ENCODE assay signal across 23 mouse cellular contexts in the genomic region with DNA sequence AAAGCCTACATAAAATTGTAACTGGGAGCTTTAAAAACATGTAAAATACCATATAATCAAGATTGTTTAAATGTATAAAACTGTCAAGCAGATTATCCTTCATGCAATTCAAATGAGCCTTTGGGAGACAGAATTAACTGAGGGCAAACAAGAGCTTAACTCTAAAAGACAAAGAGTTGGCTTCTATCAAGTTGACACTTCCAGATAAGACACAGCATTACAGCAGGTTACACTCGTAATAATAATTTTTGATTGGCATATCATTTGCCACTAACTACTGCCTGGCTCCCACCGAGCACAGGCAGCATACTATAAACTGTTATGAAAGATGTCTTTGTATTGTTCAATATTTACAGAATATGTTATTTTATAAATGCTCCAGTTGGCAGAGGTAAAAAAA. TPM values are rescaled to one million over a fixed set of nuclear protein-coding genes. Genes with fewer than 3 reads are reported as not detected.
DNase-seq lines count a peak whose midpoint lies in the region; ATAC-seq and TF ChIP-seq lines count a peak whose summit lies in the region.
"Had no signal": no experiment of that assay in that cellular context is flagged by ENCODE, and none has a peak within 500 bp of the region (broad histone marks: within the 10 kb centered on the region; RNA-seq: fewer than 3 reads in every experiment).

No protein-coding gene starts in this region.

- TF ChIP-seq CTCF in forebrain, postnatal 0 days (IDR thresholded peaks at IDR 0.05; ENCODE audit: low read depth) = no peak

- no peak overlapping the region for H3K9ac ChIP-seq in forebrain, embryonic 12.5 days
- H3K9ac ChIP-seq in hindbrain, embryonic 14.5 days = peak overlapping the region; percentile 38; the same call in 1 of the 2 replicates
- no peak overlapping the region for H3K9ac ChIP-seq in forebrain, postnatal 0 days
- H3K9ac ChIP-seq in midbrain, embryonic 15.5 days = no peak overlapping the region
- H3K9ac ChIP-seq: embryonic facial prominence, embryonic 15.5 days had no signal

- no peaks in the 10 kb centered on the region for H3K27me3 ChIP-seq in forebrain, embryonic 12.5 days
- H3K27me3 ChIP-seq in forebrain, embryonic 10.5 days (ENCODE audit: poor library complexity, severe bottlenecking) = no peaks in the 10 kb centered on the region
- H3K27me3 ChIP-seq in hindbrain, embryonic 14.5 days (ENCODE audit: control insufficient read depth, insufficient read depth, low read length) = no peaks in the 10 kb centered on the region
- no peaks in the 10 kb centered on the region for H3K27me3 ChIP-seq in hindbrain, embryonic 10.5 days (ENCODE audit: insufficient read depth, poor library complexity, severe bottlenecking)
- no peaks in the 10 kb centered on the region for H3K27me3 ChIP-seq in forebrain, postnatal 0 days (ENCODE audit: insufficient read depth, low read length)
- no peaks in the 10 kb centered on the region for H3K27me3 ChIP-seq in midbrain, embryonic 15.5 days (replicated peaks)

- DNase-seq in forebrain, embryonic 10.5 days (ENCODE audit: extremely low spot score, low spot score) = no peak
- DNase-seq in hindbrain, embryonic 14.5 days (ENCODE audit: low spot score) = no peak
- no peak for DNase-seq in hindbrain, embryonic 10.5 days (ENCODE audit: low spot score)
- no peak for DNase-seq in forebrain, postnatal 0 days
- no peak for DNase-seq in left cerebral cortex, adult 18-20 months (ENCODE audit: low spot score in 2 of 2)
- no peak for DNase-seq in layer of hippocampus, postnatal 14 days (ENCODE audit: low spot score in 2 of 2)
- DNase-seq: adrenal gland, postnatal 10 days; cerebellum, adult 2 months; gastrocnemius, postnatal 14 days; heart, adult 2 months; heart, postnatal 4 days; kidney, postnatal 4 days; layer of hippocampus, adult 9-11 months; lung, postnatal 4 days; thymus, adult 18-20 months; thymus, postnatal 36 days had no signal

- 13% methylated on average over 2 of the region's 2 CpGs for WGBS in forebrain, embryonic 12.5 days
- 76% methylated on average over 2 of the region's 2 CpGs for WGBS in forebrain, embryonic 10.5 days
- 15% methylated on average over 2 of the region's 2 CpGs for WGBS in hindbrain, embryonic 14.5 days
- WGBS in hindbrain, embryonic 10.5 days = 68% methylated on average over 2 of the region's 2 CpGs
- WGBS in forebrain, postnatal 0 days = 9% methylated on average over 2 of the region's 2 CpGs
- WGBS in midbrain, embryonic 15.5 days = 11% methylated on average over 2 of the region's 2 CpGs

- no peaks in the 10 kb centered on the region for H3K36me3 ChIP-seq in forebrain, embryonic 12.5 days (replicated peaks)
- H3K36me3 ChIP-seq in forebrain, embryonic 10.5 days (replicated peaks) = peaks cover 22% of the 10 kb centered on the region
- H3K36me3 ChIP-seq in hindbrain, embryonic 14.5 days (replicated peaks; ENCODE audit: control insufficient read depth, insufficient read depth) = no peaks in the 10 kb centered on the region
- peaks cover 28% of the 10 kb centered on the region for H3K36me3 ChIP-seq in hindbrain, embryonic 10.5 days
- no peaks in the 10 kb centered on the region for H3K36me3 ChIP-seq in forebrain, postnatal 0 days (ENCODE audit: insufficient read depth)
- H3K36me3 ChIP-seq in midbrain, embryonic 15.5 days (replicated peaks) = no peaks in the 10 kb centered on the region
- H3K36me3 ChIP-seq: embryonic facial prominence, embryonic 15.5 days had no signal

- ATAC-seq in forebrain, embryonic 12.5 days (ENCODE audit: low FRiP score) = no peak
- ATAC-seq in hindbrain, embryonic 14.5 days (ENCODE audit: low FRiP score) = no peak
- ATAC-seq in forebrain, postnatal 0 days = peak; percentile 46; the same call in 1 of the 2 replicates
- ATAC-seq in midbrain, embryonic 15.5 days (replicated peaks) = no peak
- ATAC-seq: intestine, embryonic 16.5 days had no signal

- H3K9me3 ChIP-seq in forebrain, embryonic 12.5 days = no peaks in the 10 kb centered on the region
- no peaks in the 10 kb centered on the region for H3K9me3 ChIP-seq in forebrain, embryonic 10.5 days
- H3K9me3 ChIP-seq in hindbrain, embryonic 14.5 days (ENCODE audit: control insufficient read depth, low read length) = no peaks in the 10 kb centered on the region
- no peaks in the 10 kb centered on the region for H3K9me3 ChIP-seq in hindbrain, embryonic 10.5 days
- H3K9me3 ChIP-seq in forebrain, postnatal 0 days (ENCODE audit: low read length) = no peaks in the 10 kb centered on the region
- no peaks in the 10 kb centered on the region for H3K9me3 ChIP-seq in midbrain, embryonic 15.5 days
- H3K9me3 ChIP-seq: embryonic facial prominence, embryonic 15.5 days had no signal

- H3K4me2 ChIP-seq in forebrain, embryonic 12.5 days = no peak overlapping the region
- 0 out of 2 replicates have a peak overlapping the region, but pooled peaks have one; percentile 4 for H3K4me2 ChIP-seq in hindbrain, embryonic 14.5 days (replicated peaks)
- H3K4me2 ChIP-seq in forebrain, postnatal 0 days (ENCODE audit: low read depth) = no peak overlapping the region
- H3K4me2 ChIP-seq in midbrain, embryonic 15.5 days = 0 out of 2 replicates have a peak overlapping the region, but pooled peaks have one; percentile 4
- H3K4me2 ChIP-seq: embryonic facial prominence, embryonic 15.5 days had no signal

- H3K27ac ChIP-seq in forebrain, embryonic 12.5 days = 0 out of 2 replicates have a peak overlapping the region, but pooled peaks have one; percentile 53
- H3K27ac ChIP-seq in forebrain, embryonic 10.5 days = no peak overlapping the region
- H3K27ac ChIP-seq in hindbrain, embryonic 14.5 days = peak overlapping the region; percentile 83
- H3K27ac ChIP-seq in hindbrain, embryonic 10.5 days = no peak overlapping the region
- 0 out of 2 replicates have a peak overlapping the region, but pooled peaks have one; percentile 68 for H3K27ac ChIP-seq in forebrain, postnatal 0 days (ENCODE audit: low read depth, low read length)
- peak overlapping the region; percentile 76 for H3K27ac ChIP-seq in midbrain, embryonic 15.5 days
- H3K27ac ChIP-seq: heart, adult 2 months had no signal

- peaks cover 76% of the 10 kb centered on the region for H3K4me1 ChIP-seq in forebrain, embryonic 12.5 days
- peaks cover 56% of the 10 kb centered on the region for H3K4me1 ChIP-seq in forebrain, embryonic 10.5 days
- H3K4me1 ChIP-seq in hindbrain, embryonic 14.5 days (replicated peaks; ENCODE audit: control insufficient read depth, insufficient read depth, low read length) = peaks cover 59% of the 10 kb centered on the region
- H3K4me1 ChIP-seq in hindbrain, embryonic 10.5 days (replicated peaks) = peaks cover 37% of the 10 kb centered on the region
- H3K4me1 ChIP-seq in forebrain, postnatal 0 days (ENCODE audit: insufficient read depth) = peaks cover 19% of the 10 kb centered on the region
- peaks cover 50% of the 10 kb centered on the region for H3K4me1 ChIP-seq in midbrain, embryonic 15.5 days

- H3K4me3 ChIP-seq in forebrain, embryonic 12.5 days (replicated peaks) = no peak overlapping the region
- no peak overlapping the region for H3K4me3 ChIP-seq in forebrain, embryonic 10.5 days
- H3K4me3 ChIP-seq in hindbrain, embryonic 14.5 days (replicated peaks; ENCODE audit: low read length) = no peak overlapping the region
- H3K4me3 ChIP-seq in hindbrain, embryonic 10.5 days = no peak overlapping the region
- H3K4me3 ChIP-seq in forebrain, postnatal 0 days (ENCODE audit: low read depth, low read length) = no peak overlapping the region
- H3K4me3 ChIP-seq in midbrain, embryonic 15.5 days = no peak overlapping the region
- H3K4me3 ChIP-seq: embryonic facial prominence, embryonic 15.5 days; heart, adult 2 months; myocyte had no signal

RNA-seq across cellular contexts. Expression of a gene that starts 47.2 kb away (rescaled TPM):
- 34.2 and 41.3 TPM in 2 replicates for polyA plus RNA-seq in forebrain, embryonic 12.5 days (2016; fragmentation: Nextera tagmentation; extraction: Ambion mirVana)
- 10.5 and 11.8 TPM in 2 replicates for polyA plus RNA-seq in forebrain, embryonic 10.5 days (2016; fragmentation: Nextera tagmentation; extraction: Ambion mirVana)
- polyA plus RNA-seq in hindbrain, embryonic 14.5 days (2014; fragmentation: Nextera tagmentation; extraction: Ambion mirVana) = 28.0 and 28.4 TPM in 2 replicates
- polyA plus RNA-seq in hindbrain, embryonic 10.5 days (2016; fragmentation: Nextera tagmentation; extraction: Ambion mirVana) = 15.0 and 24.4 TPM in 2 replicates
- 21.1 and 35.6 TPM in 2 replicates for total RNA-seq in forebrain, postnatal 0 days (2014; rRNA removed)
- polyA plus RNA-seq in forebrain, postnatal 0 days (2015; fragmentation: Nextera tagmentation; extraction: Ambion mirVana) = 21.2 and 26.5 TPM in 2 replicates
- polyA plus RNA-seq in midbrain, embryonic 15.5 days (2015; fragmentation: Nextera tagmentation; extraction: Ambion mirVana) = 37.3 and 40.5 TPM in 2 replicates
- 10 to 100 TPM; 23.3 to 24.7 TPM for total RNA-seq in left cerebral cortex, adult 18-20 months (2021)
- 10 to 100 TPM in 1 of 2 experiments, 1 to 10 TPM in 1; 9.0 to 10.1 TPM for total RNA-seq in layer of hippocampus, postnatal 14 days (2021)
- total RNA-seq: liver, adult 2 months; megakaryocyte-erythroid progenitor cell, adult 5-6 weeks had no signal
- polyA plus RNA-seq: myocyte had no signal

Comparison
In these comparisons a context has a peak if more than half of its experiments do, and no peak if none do; other contexts are left out.
1. H3K27ac ChIP-seq: peak in forebrain, embryonic 12.5 days (single experiment), hindbrain, embryonic 14.5 days (single experiment), forebrain, postnatal 0 days (single experiment) and midbrain, embryonic 15.5 days (single experiment); none in forebrain, embryonic 10.5 days (single experiment) and hindbrain, embryonic 10.5 days (single experiment).
2. H3K4me2 ChIP-seq: peak in hindbrain, embryonic 14.5 days (single experiment) and midbrain, embryonic 15.5 days (single experiment); none in forebrain, embryonic 12.5 days (single experiment) and forebrain, postnatal 0 days (single experiment).